Mouse (Mus musculus) thymus, adult 2 months (tissue): ENCODE measurements around the gene Cpd.

Experiments used
- CTCF ChIP-seq: fragments of 200-500 bp; IDR thresholded peaks from 2 replicates; pipeline ENCODE4 v1.5.1; 2012; ENCODE audit warnings: mild to moderate bottlenecking, control low read depth, low read length, moderate library complexity, borderline replicate concordance; ENCODE audit not compliant: control insufficient read depth, poor library complexity, insufficient read depth; ENCODE audit errors: extremely low read depth
- POLR2A ChIP-seq: fragments of 200-500 bp; IDR thresholded peaks from 2 replicates; pipeline ENCODE4 v1.6.1; 2012; ENCODE audit warnings: mild to moderate bottlenecking, low read length, control low read depth, moderate library complexity; ENCODE audit not compliant: control insufficient read depth, poor library complexity, insufficient read depth; ENCODE audit errors: extremely low read depth

GRCm38 (mm10) chr11:76861185-76861584, 14.4 kb upstream of the Cpd start:
- no peak for TF ChIP-seq POLR2A
- no peak for TF ChIP-seq CTCF
